Mouse (Mus musculus) brain, embryonic 18.5 days (tissue): ENCODE measurements around the gene Ly6c2.
"Not testable (repeated sequence)": the region's sequence is repeated elsewhere in the genome, so short reads cannot be mapped to it uniquely, and the experiment has no call there.

Source experiments
- DNase-seq: peaks from one replicate; pipeline ENCODE4 v3.0.0-alpha.2; 2012; ENCODE audit warnings: low read depth, low spot score

Ly6c2 gene

DNA sequence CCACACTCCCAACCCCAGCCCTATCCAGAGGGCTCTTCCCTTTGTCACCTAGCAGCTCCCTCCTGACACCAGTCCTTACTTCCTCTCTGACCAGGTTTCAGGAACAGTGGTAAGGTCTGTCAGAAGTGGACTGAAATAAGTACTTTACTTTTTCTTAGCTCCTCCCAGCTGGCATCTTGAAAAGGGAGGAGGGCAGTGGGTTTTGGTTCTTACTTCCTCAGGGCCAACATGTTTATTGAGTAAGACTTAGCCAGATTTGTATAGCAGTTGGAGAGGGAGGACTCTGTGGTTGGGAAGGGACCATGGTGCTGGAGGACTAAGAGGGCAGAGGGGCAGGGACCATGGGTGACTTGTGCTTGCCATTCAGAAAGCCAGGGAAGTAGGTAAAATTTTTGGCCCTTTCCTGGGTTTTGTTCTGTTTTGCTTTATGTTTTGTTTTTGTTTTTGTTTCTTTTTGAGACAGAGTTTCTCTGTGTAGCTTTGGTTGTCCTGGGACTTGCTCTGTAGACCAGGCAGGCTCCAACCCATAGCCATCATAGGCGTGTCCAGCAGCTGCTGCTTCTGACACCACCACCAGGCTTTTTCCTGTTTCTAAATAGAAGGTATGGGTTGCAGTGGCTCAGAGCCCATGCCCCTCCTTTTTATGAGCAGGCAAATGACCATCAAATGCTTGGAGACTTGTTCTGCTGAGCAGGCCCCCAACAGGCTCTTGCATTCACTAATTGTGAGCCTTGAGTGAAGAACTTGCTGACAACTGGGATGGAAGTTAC is at the start of gene Ly6c2:
Gene Ly6c2, minus strand, starts transcription at position 110 of the 770 bp plus-strand sequence.
- DNase-seq = not testable (repeated sequence)

DNA sequence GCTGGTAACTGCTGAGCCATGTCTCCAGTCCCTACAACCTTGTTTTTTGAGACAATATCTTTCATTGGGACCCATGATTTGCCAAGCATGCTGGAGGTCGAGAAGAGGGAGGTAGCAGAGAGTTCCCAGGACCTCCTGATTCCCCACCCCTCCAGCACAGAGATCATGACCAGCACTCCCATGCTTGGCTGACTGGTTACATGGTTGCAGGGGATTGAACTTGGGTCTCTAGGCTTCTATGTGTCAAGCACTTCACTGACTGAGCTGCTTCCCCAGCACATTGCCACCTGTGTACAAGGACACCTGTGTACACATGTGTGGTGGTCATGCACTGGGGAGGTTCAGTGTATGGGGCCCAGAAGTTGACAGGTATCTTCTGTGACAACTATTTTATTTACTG is 45.9 kb upstream of the Ly6c2 start:
- no peak for DNase-seq

DNA sequence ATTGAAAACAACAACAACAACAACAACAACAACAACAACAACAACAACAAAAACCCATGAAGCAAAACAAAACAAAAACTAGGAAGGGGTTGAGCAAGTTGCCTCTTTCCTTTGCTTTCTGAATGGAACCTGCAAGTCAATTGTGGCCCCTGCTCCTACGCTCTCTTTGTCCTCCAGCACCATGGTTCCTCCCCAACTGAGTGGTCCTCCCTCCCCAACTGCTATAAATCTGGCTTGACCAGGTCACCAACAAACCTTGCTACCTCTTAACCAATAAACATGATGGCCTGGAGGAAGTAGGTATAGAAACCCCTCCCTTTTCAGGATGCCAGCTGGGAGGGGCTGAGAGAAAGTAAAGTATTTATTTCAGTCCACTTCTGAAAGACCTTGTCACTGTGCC is 43.2 kb upstream of the Ly6c2 start, which contains the start of gene Ly6g:
Gene Ly6g, plus strand, starts transcription at position 301 of the 400 bp plus-strand sequence.
- DNase-seq = no peak

DNA sequence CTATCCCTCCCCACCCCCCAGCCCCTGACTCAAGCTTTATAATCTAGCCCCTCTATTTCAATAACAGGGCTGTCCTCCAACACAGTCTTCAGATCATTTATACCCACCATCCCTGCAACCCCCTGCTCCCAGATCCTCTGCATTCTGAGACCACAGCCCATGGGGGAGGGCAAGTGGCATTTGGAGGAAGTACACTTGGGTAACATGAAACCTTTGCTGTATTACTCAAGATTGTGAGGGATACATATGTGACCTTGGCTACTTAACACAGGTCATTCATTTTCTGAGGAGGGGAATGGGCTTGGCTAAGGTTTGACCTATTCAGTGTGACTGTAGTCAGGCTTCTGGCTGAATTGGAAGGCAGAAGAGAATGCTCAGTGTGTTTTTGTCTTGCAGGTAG is 41.3 kb upstream of the Ly6c2 start:
- no peak for DNase-seq

DNA sequence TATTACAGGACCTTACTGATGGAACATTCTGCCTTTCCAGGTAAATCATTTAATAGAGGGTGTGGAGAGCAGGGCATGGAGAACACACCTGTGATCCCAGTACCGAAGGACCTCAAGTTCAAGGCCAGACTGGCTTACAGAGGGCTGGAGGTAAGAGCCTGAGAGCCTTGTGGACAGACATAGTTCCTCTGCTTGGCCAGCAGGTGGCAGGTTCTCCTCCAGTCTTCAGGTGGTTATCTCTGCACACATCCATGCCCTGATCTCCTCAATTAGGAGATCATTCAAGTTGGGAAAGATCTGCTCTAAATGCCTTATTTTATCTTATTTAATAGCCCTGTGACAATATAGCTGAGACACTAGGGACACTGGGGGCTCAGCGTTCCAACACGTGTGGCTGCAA is 32.0 kb upstream of the Ly6c2 start:
- DNase-seq = no peak

DNA sequence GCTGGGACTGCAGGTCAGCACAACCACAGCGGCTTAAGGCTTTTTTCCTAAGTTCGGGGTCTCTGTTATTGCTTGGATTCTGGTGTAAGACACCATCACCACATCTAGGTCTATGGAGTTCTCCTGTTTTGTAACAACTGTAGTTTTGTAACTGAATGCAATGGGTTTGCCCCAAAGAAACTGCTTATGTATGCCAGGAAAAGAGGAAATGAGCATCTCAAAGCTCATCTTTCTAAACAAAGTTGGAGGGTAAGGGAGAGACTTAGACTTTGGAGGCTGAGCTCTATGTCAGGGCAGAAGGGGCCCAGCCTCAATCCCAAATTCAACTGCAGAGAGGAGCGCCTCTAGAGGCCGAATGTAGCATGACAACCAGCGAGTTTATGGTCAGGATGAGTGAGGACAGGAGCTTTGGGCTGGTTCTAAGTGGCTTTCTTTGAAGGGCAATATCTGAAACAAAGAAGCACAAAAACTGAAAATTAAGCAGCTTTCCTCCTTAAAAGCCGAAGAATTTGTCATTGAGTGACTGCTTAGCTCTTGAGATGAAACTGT is 30.1 kb upstream of the Ly6c2 start:
- not testable (repeated sequence) for DNase-seq

DNA sequence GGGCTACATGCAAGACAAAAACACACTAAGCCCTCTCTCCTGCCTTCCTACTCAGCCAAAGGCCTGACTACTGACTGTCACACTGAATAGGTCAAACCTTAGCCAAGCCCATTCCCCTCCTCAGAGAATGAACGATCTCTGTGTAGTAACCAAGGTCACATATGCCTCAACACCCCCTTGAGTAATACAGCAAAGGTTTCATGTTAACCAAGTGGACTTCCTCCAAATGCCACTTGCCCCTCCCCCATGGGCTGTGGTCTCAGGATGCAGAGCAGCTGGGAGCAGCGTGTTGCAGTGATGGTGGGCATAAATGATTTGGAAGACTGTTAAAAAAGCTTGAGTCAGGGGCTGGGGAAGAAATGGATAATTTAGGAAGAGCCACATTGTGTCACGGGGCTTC is 26.0 kb upstream of the Ly6c2 start:
- DNase-seq = not testable (repeated sequence)

DNA sequence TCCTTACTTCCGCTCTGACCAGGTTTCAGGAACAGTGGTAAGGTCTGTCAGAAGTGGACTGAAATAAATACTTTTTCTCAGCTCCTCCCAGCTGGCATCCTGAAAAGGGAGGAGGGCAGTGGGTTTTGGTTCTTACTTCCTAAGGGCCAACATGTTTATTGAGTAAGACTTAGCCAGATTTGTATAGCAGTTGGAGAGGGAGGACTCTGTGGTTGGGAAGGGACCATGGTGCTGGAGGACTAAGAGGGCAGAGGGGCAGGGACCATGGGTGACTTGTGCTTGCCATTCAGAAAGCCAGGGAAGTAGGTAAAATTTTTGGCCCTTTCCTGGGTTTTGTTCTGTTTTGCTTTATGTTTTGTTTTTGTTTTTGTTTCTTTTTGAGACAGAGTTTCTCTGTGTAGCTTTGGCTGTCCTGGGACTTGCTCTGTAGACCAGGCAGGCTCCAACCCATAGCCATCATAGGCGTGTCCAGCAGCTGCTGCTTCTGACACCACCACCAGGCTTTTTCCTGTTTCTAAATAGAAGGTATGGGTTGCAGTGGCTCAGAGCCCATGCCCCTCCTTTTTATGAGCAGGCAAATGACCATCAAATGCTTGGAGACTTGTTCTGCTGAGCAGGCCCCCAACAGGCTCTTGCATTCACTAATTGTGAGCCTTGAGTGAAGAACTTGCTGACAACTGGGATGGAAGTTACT is 23.5 kb upstream of the Ly6c2 start:
- DNase-seq = not testable (repeated sequence)

DNA sequence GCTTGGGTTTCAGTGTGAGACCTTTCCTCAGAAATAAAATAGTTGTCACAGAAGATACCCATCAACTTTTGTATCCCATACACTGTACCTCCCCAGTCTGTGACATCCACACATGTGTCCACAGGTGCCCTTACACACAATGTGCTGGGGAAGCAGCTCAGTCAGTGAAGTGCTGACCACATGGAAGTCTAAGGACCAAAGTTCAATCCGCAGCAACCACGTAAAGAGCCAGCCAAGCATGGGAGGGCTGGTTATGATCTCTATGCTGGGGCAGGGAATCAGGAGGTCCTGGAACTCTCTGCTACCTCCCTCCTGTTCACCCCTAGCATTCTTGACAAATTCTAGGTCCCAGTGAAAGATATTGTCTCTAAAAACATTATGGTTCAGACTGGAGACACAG is 20.6 kb upstream of the Ly6c2 start:
- not testable (repeated sequence) for DNase-seq

DNA sequence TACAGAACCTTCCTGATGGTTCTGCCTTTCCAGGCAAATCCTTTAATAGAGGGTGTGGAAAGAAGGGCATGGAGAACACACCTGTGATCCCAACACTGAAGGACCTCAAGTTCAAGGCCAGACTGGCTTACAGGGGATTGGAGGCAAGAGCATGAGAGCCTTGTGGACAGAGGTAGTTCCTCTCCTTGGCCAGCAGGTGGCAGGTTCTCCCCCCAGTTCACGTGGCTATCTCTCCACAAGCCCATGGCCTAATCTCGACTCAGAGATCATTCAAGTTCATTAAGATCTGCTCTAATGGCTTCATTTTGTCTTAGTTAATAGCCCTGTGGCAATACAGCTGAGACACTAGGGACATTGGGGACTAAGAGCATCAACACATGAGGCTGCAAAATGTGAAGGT is 8.3 kb upstream of the Ly6c2 start:
- DNase-seq = no peak

DNA sequence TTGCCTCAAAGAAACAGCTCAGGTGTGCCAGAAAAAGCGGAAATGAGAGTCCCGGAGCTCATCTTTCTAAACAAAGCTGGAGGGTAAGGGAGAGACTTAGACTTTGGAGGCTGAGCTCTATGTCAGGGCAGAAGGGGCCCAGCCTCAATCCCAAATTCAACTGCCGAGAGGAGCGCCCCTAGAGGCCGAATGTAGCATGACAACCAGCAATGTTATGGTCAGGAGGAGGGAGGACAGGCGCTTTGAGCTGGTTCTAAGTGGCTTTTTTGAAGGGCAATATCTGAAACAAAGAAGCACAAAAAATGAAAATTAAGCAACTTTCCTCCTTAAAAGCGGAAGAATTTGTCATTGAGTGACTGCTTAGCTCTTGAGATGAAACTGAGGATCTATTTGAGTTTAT is 7.0 kb upstream of the Ly6c2 start:
- not testable (repeated sequence) for DNase-seq

DNA sequence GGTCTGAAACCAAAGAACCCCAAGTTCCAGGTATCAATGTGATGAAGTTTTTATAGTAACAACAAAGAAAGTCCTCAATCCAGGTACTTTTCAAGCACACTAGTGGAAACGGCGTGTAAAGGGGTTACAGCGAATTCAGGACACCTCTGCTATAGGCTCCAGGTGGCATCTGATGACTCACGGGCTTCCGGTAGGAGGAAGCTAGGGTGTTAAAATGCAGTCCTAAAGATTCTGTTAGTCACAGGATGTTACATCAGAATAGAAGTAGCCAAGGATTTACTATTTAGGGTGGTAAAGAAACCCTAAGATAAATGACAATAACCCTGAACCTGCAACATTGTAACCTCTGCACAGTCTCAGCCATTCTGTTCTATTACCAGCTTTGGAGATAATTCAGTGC is 5.7 kb upstream of the Ly6c2 start:
- not testable (repeated sequence) for DNase-seq

DNA sequence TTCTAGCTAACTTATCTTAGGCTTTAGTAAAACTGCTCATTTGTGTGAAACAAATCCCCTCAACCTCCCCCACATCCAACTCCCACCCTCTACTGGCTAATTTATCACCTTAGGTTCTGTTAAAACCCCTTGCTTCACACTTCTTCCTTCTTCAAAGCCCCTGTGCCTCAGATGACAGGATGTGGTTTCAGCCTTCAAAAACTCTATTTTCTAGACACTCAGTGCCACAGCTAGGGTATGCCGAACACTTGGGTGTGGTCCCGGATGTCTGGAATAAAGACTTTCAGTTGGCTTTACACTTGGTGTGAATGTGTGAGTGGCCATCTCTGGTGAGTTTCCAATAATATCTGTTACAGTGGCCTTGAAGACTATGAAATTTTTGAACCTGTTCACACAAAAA is 4.8 kb upstream of the Ly6c2 start:
- DNase-seq = no peak

DNA sequence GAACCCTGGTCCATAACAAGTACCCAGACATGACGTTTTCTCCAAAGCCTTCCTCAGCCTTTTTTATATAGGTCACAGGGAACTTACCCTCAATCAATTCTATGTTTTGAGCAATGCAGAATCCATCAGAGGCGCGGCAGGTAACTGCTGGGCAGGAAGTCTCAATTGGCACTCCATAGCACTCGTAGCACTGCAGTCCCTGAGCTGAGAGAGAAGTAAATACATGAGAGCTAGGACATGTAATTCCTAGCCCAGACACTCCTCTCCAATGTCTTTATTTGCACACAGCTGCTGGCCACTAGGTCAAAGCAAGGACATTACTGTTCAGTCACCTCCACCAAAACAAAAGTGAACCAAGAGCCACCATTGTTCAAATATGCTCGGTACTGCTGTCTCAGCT is 1.3 kb downstream of the Ly6c2 start:
- DNase-seq = not testable (repeated sequence)

DNA sequence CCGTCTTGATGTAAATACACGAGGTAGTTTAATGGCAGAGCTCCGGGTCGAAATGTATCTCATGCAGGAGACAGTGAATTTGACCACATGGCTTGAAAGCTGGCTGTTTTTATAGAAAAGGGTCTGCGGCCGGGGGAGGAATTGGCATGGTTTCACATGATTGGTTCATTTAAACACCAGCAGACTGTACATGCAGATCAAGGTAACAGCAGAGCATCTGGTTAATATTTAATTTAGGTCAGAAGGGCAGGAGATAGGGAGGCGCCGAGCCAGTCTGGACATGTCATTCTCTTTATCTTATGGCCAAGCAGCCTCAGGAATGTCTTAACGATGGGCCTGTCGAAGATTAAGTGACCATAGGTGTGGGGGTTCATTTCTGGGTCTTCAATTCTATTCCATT is 12.5 kb downstream of the Ly6c2 start:
- DNase-seq = no peak

DNA sequence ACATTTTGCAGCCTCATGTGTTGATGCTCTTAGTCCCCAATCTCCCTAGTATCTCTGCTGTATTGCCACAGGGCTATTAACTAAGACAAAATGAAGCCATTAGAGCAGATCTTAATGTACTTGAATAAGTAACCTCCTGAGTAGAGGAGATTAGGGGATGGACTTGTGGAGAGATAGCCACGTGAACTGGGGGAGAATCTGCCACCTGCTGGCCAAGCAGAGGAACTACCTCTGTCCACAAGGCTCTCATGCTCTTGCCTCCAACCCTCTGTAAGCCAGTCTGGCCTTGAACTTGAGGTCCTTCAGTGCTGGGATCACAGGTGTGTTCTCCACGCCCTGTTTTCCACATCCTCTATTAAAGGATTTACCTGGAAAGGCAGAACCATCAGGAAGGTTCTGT is 23.7 kb downstream of the Ly6c2 start:
- DNase-seq = not testable (repeated sequence)

DNA sequence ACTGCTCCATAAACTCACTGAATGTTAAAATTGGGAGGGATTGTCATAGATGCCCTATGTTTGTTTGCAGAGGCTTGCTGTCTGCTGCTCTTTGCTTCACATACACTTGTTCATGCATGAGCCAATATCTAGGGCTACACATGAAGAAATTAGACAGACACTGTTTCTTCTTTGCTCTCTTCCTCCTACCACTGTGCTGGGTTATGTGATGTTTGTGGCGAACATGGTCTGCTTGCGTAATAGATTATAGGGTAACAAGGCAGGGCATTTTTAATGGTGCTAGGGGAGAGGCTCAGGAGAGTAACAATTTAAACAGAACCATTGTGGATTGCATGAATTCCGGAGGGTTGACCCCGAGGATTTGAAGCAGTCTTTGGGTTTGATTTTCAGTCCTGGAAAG is 41.8 kb downstream of the Ly6c2 start:
- no peak for DNase-seq

DNA sequence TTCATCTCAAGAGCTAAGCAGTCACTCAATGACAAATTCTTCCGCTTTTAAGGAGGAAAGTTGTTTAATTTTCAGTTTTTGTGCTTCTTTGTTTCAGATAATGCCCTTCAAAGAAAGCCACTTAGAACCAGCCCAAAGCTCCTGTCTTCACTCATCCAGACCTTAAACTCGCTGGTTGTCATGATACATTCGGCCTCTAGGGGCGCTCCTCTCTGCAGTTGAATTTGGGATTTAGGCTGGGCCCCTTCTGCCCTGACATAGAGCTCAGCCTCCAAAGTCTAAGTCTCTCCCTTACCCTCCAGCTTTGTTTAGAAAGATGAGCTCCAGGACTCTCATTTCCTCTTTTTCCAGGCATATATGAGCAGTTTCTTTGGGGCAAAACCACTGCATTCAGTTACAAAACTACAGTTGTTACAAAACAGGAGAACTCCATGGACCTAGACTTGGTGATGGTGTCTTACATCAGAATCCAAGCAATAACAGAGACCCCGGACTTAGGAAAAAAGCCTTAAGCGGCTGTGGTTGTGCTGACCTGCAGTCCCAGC is 49.7 kb downstream of the Ly6c2 start:
- not testable (repeated sequence) for DNase-seq

DNA sequence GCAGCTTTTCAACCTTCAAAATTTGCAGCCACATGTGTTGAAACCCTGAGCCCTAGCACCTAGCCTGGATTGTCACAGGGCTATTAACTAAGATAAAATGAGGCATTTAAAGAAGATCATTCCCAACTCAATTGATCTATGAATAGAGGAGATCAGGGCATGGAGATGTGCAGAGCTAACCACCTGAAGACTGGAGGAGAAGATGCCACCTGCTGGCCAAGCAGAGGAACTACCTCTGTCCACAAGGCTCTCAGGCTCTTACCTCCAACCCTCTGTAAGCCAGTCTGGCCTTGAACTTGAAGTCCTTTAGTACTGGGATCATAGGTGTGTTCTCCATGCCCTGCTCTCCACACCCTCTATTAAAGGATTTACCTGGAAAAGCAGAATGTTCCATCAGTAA is 51.3 kb downstream of the Ly6c2 start:
- no peak for DNase-seq
